Mouse (Mus musculus): ENCODE results near the gene Camk1d.

- no peak for TF ChIP-seq CTCF (IDR thresholded peaks at IDR 0.05; ENCODE audit: control insufficient read depth, insufficient read depth, insufficient read length)
- TF ChIP-seq MAX (IDR thresholded peaks at IDR 0.05) = no peak
Observed at GRCm38 (mm10) chr2:5395873-5396272, 318.4 kb downstream of the Camk1d start.
